In the genomic region with DNA sequence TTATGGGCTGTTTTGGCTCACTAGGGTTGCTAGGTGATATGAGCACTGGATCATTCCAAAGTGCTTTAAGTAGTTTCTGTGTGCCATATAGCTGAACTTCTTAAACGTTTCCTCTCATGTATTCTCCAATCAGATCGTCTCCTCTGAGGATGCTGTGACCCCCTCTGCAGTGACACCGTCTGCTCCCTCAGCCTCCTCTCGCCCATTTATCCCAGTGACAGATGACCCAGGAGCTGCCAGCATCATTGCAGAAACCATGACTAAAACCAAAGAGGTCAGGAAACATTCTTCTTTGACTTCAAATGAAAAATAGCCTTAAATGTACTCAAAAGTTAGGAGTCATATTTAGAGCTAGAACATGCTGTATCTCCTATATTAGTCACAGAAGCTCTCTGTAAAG, we compare ENCODE assay signal across 14 mouse cellular contexts. TPM values are rescaled to one million over a fixed set of nuclear protein-coding genes. Genes with fewer than 3 reads are reported as not detected.
"Had no signal": no experiment of that assay in that cellular context is flagged by ENCODE, and none has a peak within 500 bp of the region (broad histone marks: within the 10 kb centered on the region; RNA-seq: fewer than 3 reads in every experiment).

No protein-coding gene starts in this region.

- DNase-seq: lung, adult 18-20 months; lung, embryonic 14.5 days; lung, postnatal 10 days; lung, postnatal 4 days; midbrain, embryonic 14.5 days; right cerebral cortex, postnatal 14 days; thymus, adult 2 months; thymus, postnatal 25 days; thymus, postnatal 4 days had no signal

RNA-seq across cellular contexts. Expression of a gene that starts 47.9 kb away (rescaled TPM):
- total RNA-seq: megakaryocyte, adult 5-6 weeks; megakaryocyte-erythroid progenitor cell, adult 5-6 weeks had no signal
- polyA plus RNA-seq: lung, embryonic 14.5 days; lung, embryonic 16.5 days; myocyte; thymus, adult 2 months; urinary bladder, adult 2 months had no signal
